ENCODE assay signal across 8 mouse cellular contexts in genomic region chr2:31088871-31089270, GRCm38 (mm10). TPM values are rescaled to one million over a fixed set of nuclear protein-coding genes. Genes with fewer than 3 reads are reported as not detected.
DNase-seq lines count a peak whose midpoint lies in the region; ATAC-seq and TF ChIP-seq lines count a peak whose summit lies in the region.

No protein-coding gene starts in this region.

- peaks cover 4% of the 10 kb centered on the region; the same call in 1 of the 2 replicates for H3K9me3 ChIP-seq in forebrain, embryonic 12.5 days
- no peaks in the 10 kb centered on the region for H3K9me3 ChIP-seq in forebrain, embryonic 13.5 days (replicated peaks)
- H3K9me3 ChIP-seq in liver, postnatal 0 days (ENCODE audit: low read length) = peaks cover 3% of the 10 kb centered on the region
- H3K9me3 ChIP-seq in stomach, embryonic 16.5 days (replicated peaks; ENCODE audit: control insufficient read depth, low read length) = no peaks in the 10 kb centered on the region

- no peak overlapping the region for H3K4me3 ChIP-seq in forebrain, embryonic 12.5 days (replicated peaks)
- H3K4me3 ChIP-seq in forebrain, embryonic 13.5 days = no peak overlapping the region
- H3K4me3 ChIP-seq in liver, postnatal 0 days (ENCODE audit: low read depth, low read length) = no peak overlapping the region
- H3K4me3 ChIP-seq in cortical plate, adult 2 months (ENCODE audit: insufficient read depth, low read length) = no peak overlapping the region
- H3K4me3 ChIP-seq in stomach, embryonic 16.5 days (replicated peaks; ENCODE audit: low read length) = no peak overlapping the region

- no peak overlapping the region for H3K4me2 ChIP-seq in forebrain, embryonic 12.5 days
- no peak overlapping the region for H3K4me2 ChIP-seq in forebrain, embryonic 13.5 days
- no peak overlapping the region for H3K4me2 ChIP-seq in liver, postnatal 0 days (ENCODE audit: low read depth, low read length)
- H3K4me2 ChIP-seq in stomach, embryonic 16.5 days (ENCODE audit: low read depth, low read length) = no peak overlapping the region

- no peak for TF ChIP-seq POLR2A in cortical plate, adult 2 months (IDR thresholded peaks at IDR 0.05; ENCODE audit: extremely low read depth, insufficient read depth, low read length)

- DNase-seq in liver, postnatal 0 days = no peak
- DNase-seq in liver (no peak), MN1 (ENCODE audit: low spot score) (no peak)
- no peak for DNase-seq in adrenal gland, adult 18-20 months (ENCODE audit: low spot score in 2 of 2)

- peaks cover 30% of the 10 kb centered on the region for H3K4me1 ChIP-seq in forebrain, embryonic 12.5 days
- peaks cover 34% of the 10 kb centered on the region for H3K4me1 ChIP-seq in forebrain, embryonic 13.5 days
- H3K4me1 ChIP-seq in liver, postnatal 0 days (ENCODE audit: insufficient read depth) = peaks cover 22% of the 10 kb centered on the region
- H3K4me1 ChIP-seq in cortical plate, adult 2 months (ENCODE audit: control insufficient read depth, insufficient read depth, low read length) = no peaks in the 10 kb centered on the region; the same call in 1 of the 2 replicates
- peaks cover 24% of the 10 kb centered on the region for H3K4me1 ChIP-seq in stomach, embryonic 16.5 days (ENCODE audit: control insufficient read depth, insufficient read depth, low read length)

- WGBS in forebrain, embryonic 12.5 days = 85% methylated on average over 8 of the region's 8 CpGs
- WGBS in forebrain, embryonic 13.5 days = 80% methylated on average over 8 of the region's 8 CpGs
- 78% methylated on average over 8 of the region's 8 CpGs for WGBS in liver, postnatal 0 days (ENCODE audit: insufficient replicate concordance)
- 82% methylated on average over 8 of the region's 8 CpGs for WGBS in stomach, embryonic 16.5 days

- H3K36me3 ChIP-seq in forebrain, embryonic 12.5 days (replicated peaks) = peaks cover 7% of the 10 kb centered on the region; the same call in 1 of the 2 replicates
- H3K36me3 ChIP-seq in forebrain, embryonic 13.5 days (ENCODE audit: poor library complexity, severe bottlenecking) = peaks cover 6% of the 10 kb centered on the region
- H3K36me3 ChIP-seq in liver, postnatal 0 days (replicated peaks; ENCODE audit: insufficient read depth, low read length) = peaks cover 3% of the 10 kb centered on the region
- H3K36me3 ChIP-seq in stomach, embryonic 16.5 days (ENCODE audit: control insufficient read depth, insufficient read depth, low read length) = peaks cover 7% of the 10 kb centered on the region; the same call in 1 of the 2 replicates

- ATAC-seq in forebrain, embryonic 12.5 days (ENCODE audit: low FRiP score) = no peak
- no peak for ATAC-seq in forebrain, embryonic 13.5 days
- no peak for ATAC-seq in liver, postnatal 0 days
- ATAC-seq in stomach, embryonic 16.5 days (ENCODE audit: insufficient read depth, low FRiP score) = no peak

- 0 out of 2 replicates have a peak overlapping the region, but pooled peaks have one; percentile 37 for H3K27ac ChIP-seq in forebrain, embryonic 12.5 days
- H3K27ac ChIP-seq in forebrain, embryonic 13.5 days = no peak overlapping the region
- H3K27ac ChIP-seq in liver, postnatal 0 days (ENCODE audit: low read depth) = peak overlapping the region; percentile 45; the same call in 1 of the 2 replicates
- H3K27ac ChIP-seq in cortical plate, adult 2 months (ENCODE audit: insufficient read depth, low read length) = peak overlapping the region; percentile 88
- H3K27ac ChIP-seq in stomach, embryonic 16.5 days (ENCODE audit: low read length) = peak overlapping the region; percentile 43

- no peaks in the 10 kb centered on the region for H3K27me3 ChIP-seq in forebrain, embryonic 12.5 days
- no peaks in the 10 kb centered on the region for H3K27me3 ChIP-seq in forebrain, embryonic 13.5 days
- no peaks in the 10 kb centered on the region for H3K27me3 ChIP-seq in liver, postnatal 0 days (ENCODE audit: insufficient read depth, low read length)
- H3K27me3 ChIP-seq in stomach, embryonic 16.5 days (ENCODE audit: control insufficient read depth, insufficient read depth, low read length) = no peaks in the 10 kb centered on the region

- no peak overlapping the region for H3K9ac ChIP-seq in forebrain, embryonic 12.5 days
- H3K9ac ChIP-seq in forebrain, embryonic 13.5 days = no peak overlapping the region
- no peak overlapping the region for H3K9ac ChIP-seq in liver, postnatal 0 days (replicated peaks)
- no peak overlapping the region for H3K9ac ChIP-seq in stomach, embryonic 16.5 days (ENCODE audit: low read length)

- TF ChIP-seq CTCF in liver, postnatal 0 days (IDR thresholded peaks at IDR 0.05; ENCODE audit: low read depth) = no peak
- no peak for TF ChIP-seq CTCF in cortical plate, adult 2 months (IDR thresholded peaks at IDR 0.05; ENCODE audit: extremely low read depth, insufficient read depth, low read length)

- TF ChIP-seq EP300 in liver, postnatal 0 days (IDR thresholded peaks at IDR 0.05; ENCODE audit: low read depth) = no peak

RNA-seq across cellular contexts. Expression of gene Fnbp1, which starts 52.9 kb away (rescaled TPM):
- 16.3 and 18.9 TPM in 2 replicates for polyA plus RNA-seq in forebrain, embryonic 12.5 days (2016; fragmentation: Nextera tagmentation; extraction: Ambion mirVana)
- polyA plus RNA-seq in forebrain, embryonic 13.5 days (2015; fragmentation: Nextera tagmentation; extraction: Ambion mirVana) = 12.5 and 12.7 TPM in 2 replicates
- 4.1 and 4.5 TPM in 2 replicates for polyA plus RNA-seq in liver, postnatal 0 days (2015; fragmentation: Nextera tagmentation; extraction: Ambion mirVana)
- polyA plus RNA-seq in cortical plate, adult 2 months (2012; rRNA removed) = 125 and 126 TPM in 2 replicates
- polyA plus RNA-seq in stomach, embryonic 16.5 days (2015; fragmentation: Nextera tagmentation; extraction: Ambion mirVana) = 34.6 and 36.8 TPM in 2 replicates
- 10 to 100 TPM; 54.8 to 63.6 TPM for total RNA-seq in adrenal gland, adult 18-20 months (2021)
